Mouse (Mus musculus) bone marrow, adult 2 months (tissue): ENCODE data around the gene Serpina3n. TPM values are rescaled to one million over a fixed set of nuclear protein-coding genes. Genes with fewer than 3 reads are reported as not detected.

Experiments used
- H3K27ac ChIP-seq: fragments of 200-500 bp; 2 replicates; pipeline ENCODE4 v1.5.1; 2012; ENCODE audit warnings: low read depth, mild to moderate bottlenecking, control low read depth, inconsistent platforms, low read length; ENCODE audit not compliant: control insufficient read depth, poor library complexity, insufficient read depth
- H3K4me1 ChIP-seq: fragments of 200-500 bp; 2 replicates; pipeline ENCODE4 v1.6.1; 2011; ENCODE audit warnings: low read length; ENCODE audit not compliant: control insufficient read depth, insufficient read depth
- H3K4me3 ChIP-seq: fragments of 200-500 bp; replicated peaks from 2 replicates; pipeline ENCODE3; 2011; ENCODE audit warnings: mild to moderate bottlenecking, low read depth, low read length, control low read depth; ENCODE audit not compliant: control insufficient read depth
- CTCF ChIP-seq: fragments of 200-500 bp; IDR thresholded peaks from 2 replicates; pipeline ENCODE4 v1.5.1; 2011; ENCODE audit warnings: low read length, control low read depth; ENCODE audit not compliant: control insufficient read depth, insufficient read depth
- POLR2A ChIP-seq: fragments of 200-500 bp; IDR thresholded peaks from 2 replicates; pipeline ENCODE4 v1.6.1; 2011; ENCODE audit warnings: low read depth, mild to moderate bottlenecking, control low read depth, low read length, borderline replicate concordance; ENCODE audit not compliant: control insufficient read depth
- WGBS: fragments of 180-500 bp; shearing (Covaris S2); methylation state at CpG from one replicate; pipeline ENCODE4 v1.1.7; 2018; 5-methylcytosine and 5-hydroxymethylcytosine counted together
- polyA plus RNA-seq: library from polyadenylated mRNA; stranded (reverse); fragments of >200 nt; gene quantifications from 2 replicates; pipeline ENCODE4 v1.2.4, GENCODE M21; 2011; ENCODE audit warnings: low replicate concordance; ENCODE audit not compliant: missing spikeins, insufficient read depth, insufficient read length

Serpina3n gene
- polyA plus RNA-seq, 1 experiment = 2.8 TPM

- 83% methylated on average over 5 of the region's 5 CpGs for WGBS
- Histone ChIP-seq H3K4me3 (no peak overlapping the region), H3K4me1 (no peaks in the 10 kb centered on the region), H3K27ac (no peak overlapping the region)
- TF ChIP-seq CTCF = no peak
- no peak for TF ChIP-seq POLR2A
These were observed 2.6 kb upstream of the Serpina3n start for GRCm38 (mm10) chr12:104403968-104404367.

DNA sequence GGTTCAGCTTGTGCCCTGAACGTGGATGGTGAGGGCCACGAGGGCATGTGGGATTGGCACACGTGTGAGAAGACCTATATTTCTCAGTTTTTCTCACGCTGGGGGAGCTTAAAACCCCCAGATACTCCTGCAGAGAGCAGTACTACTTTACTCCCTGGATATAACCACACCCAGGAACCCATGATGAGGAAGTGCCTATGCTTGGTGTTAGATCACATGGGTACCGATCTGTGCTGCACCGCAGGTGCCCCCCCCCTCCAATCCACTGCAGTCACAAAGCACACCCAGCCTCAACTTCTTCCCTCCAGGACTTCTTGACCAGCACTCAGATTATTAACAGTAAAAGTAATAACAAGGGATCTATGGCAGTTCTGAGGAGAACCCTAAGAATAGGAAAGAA lies 6.0 kb downstream of the Serpina3n start:
- no peak overlapping the region for H3K4me3 ChIP-seq
- H3K4me1 ChIP-seq = no peaks in the 10 kb centered on the region
- TF ChIP-seq CTCF (no peak), POLR2A (no peak)
- H3K27ac ChIP-seq = no peak overlapping the region
- WGBS = 24% methylated on average over 6 of the region's 6 CpGs

DNA sequence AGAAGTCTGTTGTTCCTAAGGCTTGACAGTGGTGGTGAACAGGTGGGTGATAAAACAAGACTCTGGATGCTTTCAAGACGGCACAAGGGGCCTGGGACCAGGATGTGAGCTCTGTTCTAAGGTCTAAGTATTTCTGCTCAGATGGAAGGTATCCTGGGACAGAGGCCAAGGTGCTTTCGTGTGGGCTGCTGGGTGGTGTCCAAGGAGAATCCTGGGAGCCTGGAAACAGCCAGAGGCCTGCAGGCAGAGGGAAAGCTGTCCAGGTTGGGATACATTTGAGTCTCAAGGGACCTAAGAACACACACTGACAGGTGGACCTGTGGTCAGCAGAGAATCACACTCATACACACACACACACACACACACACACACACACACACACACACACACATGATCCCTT lies 8.0 kb downstream of the Serpina3n start:
- Histone ChIP-seq H3K4me3 (no peak overlapping the region), H3K27ac (no peak overlapping the region), H3K4me1 (no peaks in the 10 kb centered on the region)
- TF ChIP-seq POLR2A (no peak), CTCF (no peak)
- whole genome bisulfite sequencing = 52% methylated on average over 2 of the region's 2 CpGs

DNA sequence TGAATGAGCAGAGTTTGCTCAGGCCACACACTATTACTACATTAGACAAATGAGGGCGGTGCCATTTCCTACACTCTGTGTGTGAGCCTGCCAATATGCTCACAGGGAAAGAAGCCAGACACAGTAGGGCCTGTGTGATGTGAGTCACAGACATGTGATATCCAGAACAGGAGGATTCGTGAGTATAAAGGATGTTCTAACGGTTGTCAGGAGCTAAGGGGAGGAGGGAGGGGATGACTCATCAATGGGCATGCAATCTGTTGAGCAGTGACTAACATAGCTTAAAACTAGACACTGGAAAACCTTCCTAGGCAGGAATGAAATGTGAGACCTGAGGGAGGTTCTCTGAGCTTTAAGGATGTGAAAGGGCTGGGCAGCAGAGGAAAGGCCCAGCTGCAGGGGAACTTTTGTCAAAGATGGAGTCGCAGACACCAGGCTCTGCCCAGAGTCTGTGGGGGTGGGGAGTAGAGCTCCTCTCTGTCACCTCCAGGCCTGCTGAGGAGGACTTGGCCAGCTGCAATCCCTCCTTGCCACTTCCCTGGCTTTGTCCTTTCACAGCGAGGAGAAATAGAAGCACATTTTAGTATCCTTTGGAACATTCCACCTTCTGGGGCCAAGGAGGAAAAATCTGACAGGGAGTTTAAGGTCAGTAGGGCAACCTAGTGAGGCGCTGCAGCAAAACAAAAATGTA lies 9.2 kb downstream of the Serpina3n start:
- TF ChIP-seq POLR2A = no peak
- TF ChIP-seq CTCF = no peak
- Histone ChIP-seq H3K4me1 (no peaks in the 10 kb centered on the region), H3K4me3 (no peak overlapping the region), H3K27ac (no peak overlapping the region)
- WGBS = 54% methylated on average over 6 of the region's 6 CpGs

GRCm38 (mm10) chr12:104418340-104419135 lies 12.0 kb downstream of the Serpina3n start:
- 16% methylated on average over 17 of the region's 17 CpGs for WGBS
- H3K4me1 ChIP-seq = no peaks in the 10 kb centered on the region
- H3K27ac ChIP-seq = no peak overlapping the region
- peak; percentile 78 for TF ChIP-seq CTCF
- TF ChIP-seq POLR2A = no peak
- H3K4me3 ChIP-seq = no peak overlapping the region

DNA sequence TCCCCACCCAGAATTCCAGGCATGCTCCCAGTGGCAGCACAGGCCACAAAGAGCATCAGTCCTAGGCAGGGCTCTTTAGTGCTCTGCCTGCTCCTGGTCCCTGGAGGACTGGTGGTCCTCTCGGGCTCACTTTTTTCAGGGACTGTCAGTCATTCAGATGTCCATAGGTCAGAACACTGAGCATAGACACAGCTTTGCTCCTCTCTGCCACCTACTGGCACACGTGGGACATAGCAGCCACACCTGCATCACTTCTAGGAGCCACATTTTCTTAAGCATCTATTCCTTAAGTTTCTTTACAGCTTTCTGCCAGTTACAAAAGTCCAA lies 12.6 kb downstream of the Serpina3n start:
- TF ChIP-seq CTCF (peak; percentile 71), POLR2A (no peak)
- WGBS = 13% methylated on average over 2 of the region's 2 CpGs

DNA sequence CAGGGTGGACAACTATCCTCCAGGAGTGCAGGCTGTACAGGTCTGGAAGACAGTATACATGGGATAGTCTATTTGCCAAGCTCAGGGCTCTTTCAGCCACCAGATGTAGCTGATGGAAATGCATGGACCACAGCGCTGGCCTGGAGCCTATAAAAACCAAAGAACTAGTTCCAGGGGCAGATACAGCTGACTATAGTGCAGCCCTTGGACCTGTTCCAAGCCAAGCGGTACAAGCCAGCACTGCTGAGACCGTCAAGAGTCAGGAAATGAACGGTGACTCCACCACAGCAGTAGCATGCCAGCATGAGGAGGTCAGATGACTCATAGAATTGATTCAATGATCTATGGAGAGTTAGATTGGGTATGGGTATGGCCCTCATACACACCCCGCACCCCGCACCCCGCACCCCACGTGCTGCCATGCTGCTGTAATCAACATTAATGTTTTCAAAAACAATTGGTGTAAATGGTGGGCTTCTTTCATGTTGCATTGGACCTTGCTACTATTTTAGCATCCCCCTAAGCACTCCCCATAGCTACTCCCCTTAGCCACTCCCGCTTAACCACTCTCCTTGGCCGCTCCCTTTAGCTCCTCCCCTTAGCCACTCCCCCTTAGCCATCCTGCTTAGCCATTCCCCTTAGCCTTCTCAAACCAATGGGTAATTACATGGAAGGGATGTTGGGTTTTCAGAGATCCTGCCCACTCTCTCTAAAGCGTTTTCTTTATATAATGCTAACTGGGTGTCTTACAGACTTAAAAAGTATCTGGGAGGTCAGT lies 16.3 kb downstream of the Serpina3n start:
- Histone ChIP-seq H3K4me3 (no peak overlapping the region), H3K4me1 (peaks cover 3% of the 10 kb centered on the region), H3K27ac (no peak overlapping the region)
- TF ChIP-seq CTCF = no peak
- TF ChIP-seq POLR2A = no peak
- 52% methylated on average over 11 of the region's 11 CpGs for WGBS

More for the DNA sequence above, 12.6 kb downstream of the Serpina3n start:
- Histone ChIP-seq H3K27ac (no peak overlapping the region), H3K4me1 (no peaks in the 10 kb centered on the region), H3K4me3 (no peak overlapping the region)

DNA sequence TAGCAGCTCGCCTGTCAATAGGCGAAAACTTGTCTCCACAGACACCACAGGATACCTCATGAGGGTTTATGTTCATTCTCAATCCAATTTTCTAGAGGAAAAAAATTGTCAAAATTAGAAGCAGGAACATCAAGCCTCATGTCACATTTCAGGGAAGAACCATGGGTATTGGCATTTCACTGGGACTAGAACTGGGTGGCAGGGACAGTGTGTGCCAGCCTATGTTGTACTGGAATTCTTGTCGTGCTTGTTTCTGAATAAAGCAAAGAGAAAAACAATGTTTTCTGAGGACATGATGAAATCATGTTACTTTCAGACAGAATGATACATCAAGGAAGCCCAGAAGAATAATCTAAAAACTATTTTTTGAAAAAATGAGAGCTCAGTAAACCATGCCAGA lies 19.1 kb downstream of the Serpina3n start:
- peaks cover 3% of the 10 kb centered on the region for H3K4me1 ChIP-seq
- no peak overlapping the region for H3K4me3 ChIP-seq
- H3K27ac ChIP-seq = no peak overlapping the region
- no peak for TF ChIP-seq POLR2A
- TF ChIP-seq CTCF = no peak
- WGBS = 83% methylated on average over 3 of the region's 3 CpGs
